Mouse (Mus musculus) megakaryocyte, embryonic 14.5 days (primary cell): ENCODE data around the gene Smc3.

Experiments
- FLI1 ChIP-seq: IDR thresholded peaks from 2 replicates; pipeline ENCODE4 v1.6.1; 2012; ENCODE audit warnings: low read length, inconsistent platforms, mixed read lengths
- GATA1 ChIP-seq: IDR thresholded peaks from 3 replicates; pipeline ENCODE4 v1.6.1; 2012; ENCODE audit warnings: mixed read lengths, low read length, inconsistent platforms, borderline replicate concordance

- TF ChIP-seq GATA1 (no peak), FLI1 (no peak)
Measured at GRCm38 (mm10) chr19:53556841-53557240, 43.4 kb upstream of the Smc3 start.
